Mouse (Mus musculus): ENCODE data around the gene Tshz2. TPM values are rescaled to one million over a fixed set of nuclear protein-coding genes. Genes with fewer than 3 reads are reported as not detected.
"Not testable (repeated sequence)": the region's sequence is repeated elsewhere in the genome, so short reads cannot be mapped to it uniquely, and the experiment has no call there.

Tshz2 gene
- total RNA-seq (2017): not detected in 2 replicates

DNA sequence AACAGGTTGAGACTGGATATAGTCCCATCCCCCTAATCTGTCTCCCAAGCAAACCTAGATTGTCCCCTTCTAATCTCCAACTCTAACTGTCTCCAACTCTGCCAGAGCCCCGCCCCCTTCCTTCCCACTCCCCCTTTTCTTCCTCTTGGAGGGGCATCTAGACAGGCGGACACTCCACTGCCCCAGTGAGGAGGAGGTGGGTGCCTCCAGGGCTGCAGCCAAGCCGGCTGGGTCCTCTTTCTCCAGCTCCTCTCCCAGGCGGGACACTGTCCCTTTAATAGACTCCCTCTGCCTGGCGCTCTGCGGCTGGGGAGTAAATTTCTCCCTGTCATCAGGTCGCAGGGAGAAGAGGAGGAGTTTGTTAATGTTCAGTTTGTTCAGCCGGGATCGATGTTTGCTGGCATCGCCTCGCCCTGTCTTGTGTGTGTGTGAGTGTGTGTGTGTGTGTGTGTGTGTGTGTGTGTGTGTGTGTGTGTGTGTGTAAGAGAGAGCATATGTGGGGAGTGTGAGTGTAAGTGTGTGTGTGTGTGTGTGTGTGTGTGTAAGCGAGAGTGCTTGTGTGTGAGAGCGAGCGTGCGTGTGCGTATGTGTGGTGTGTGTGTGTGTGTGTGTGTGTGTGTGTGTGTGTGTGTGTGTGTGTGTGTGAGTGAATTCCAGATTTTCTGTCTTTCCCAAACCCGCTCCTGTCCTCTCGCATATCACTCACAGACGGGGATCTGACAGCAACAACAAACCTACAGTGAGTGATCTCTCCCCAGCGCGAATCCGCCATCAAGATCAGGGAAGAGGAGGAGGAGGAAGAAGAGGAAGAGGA, at the start of gene Tshz2:
Tshz2 (plus strand) TSS at position 676 of the 814 bp plus-strand sequence.
- peak; percentile 57 to 59 for ATAC-seq (replicated peaks in 1 of 2; ENCODE audit: insufficient read depth in 1 of 2, low FRiP score in 2 of 2, low TSS enrichment in 1 of 2, low read depth in 1 of 2, poor library complexity in 2 of 2, severe bottlenecking in 2 of 2)

DNA sequence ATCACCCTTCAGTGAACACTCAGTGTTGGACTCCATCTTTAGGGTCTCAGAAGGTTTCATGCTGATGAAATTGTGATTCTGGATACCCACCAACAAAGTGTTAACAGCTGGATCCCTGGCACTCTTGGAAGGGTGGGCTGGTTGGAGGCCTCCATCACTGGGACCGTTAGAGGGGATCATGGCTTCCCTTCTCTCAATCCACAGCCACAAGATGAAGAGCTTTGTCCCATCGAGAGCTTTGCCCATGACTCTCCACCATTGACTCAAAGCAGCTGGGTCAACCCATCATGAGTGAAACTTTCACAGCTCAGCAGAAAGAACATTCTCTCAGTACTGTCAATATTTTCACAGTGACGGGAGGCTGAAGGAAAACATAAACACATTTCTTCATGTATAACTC, 49.3 kb upstream of the Tshz2 start:
- no peak for ATAC-seq (replicated peaks in 1 of 2; ENCODE audit: insufficient read depth in 1 of 2, low FRiP score in 2 of 2, low TSS enrichment in 1 of 2, low read depth in 1 of 2, poor library complexity in 2 of 2, severe bottlenecking in 2 of 2)

DNA sequence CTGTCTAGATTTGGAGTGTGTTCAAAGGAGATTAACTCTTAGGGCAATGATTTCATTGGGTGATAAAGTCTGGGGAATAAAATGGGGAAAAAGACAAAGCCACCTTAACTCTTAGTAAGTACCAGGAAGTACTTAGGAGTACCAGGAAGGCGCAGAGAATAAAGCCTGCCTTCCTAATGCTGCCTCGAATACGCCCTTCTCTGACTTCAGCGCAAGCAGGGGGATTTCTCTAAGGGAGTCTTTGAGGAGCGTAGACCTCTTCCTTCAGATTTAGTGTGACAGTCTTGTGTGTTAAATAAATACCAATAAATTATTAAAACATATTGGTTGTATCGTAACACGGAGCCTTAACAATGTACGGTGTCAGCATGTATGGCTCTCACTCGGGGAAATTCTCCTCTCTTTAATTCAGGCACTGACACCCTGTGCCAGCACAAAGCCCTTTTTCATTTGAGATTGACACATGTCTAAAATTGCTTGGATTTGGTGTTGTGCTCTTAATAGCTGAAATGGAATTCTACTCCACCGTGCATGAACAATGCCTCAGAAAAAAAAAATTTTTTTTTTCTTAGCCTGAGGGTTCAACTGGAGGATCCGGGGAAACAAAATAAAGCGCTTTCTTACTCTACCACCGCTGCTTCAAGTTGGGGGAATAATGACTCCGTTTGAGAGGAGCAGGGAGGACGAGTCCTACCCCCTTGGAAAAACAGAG, 47.9 kb upstream of the Tshz2 start:
- ATAC-seq (replicated peaks in 1 of 2; ENCODE audit: insufficient read depth in 1 of 2, low FRiP score in 2 of 2, low TSS enrichment in 1 of 2, low read depth in 1 of 2, poor library complexity in 2 of 2, severe bottlenecking in 2 of 2): no peak

DNA sequence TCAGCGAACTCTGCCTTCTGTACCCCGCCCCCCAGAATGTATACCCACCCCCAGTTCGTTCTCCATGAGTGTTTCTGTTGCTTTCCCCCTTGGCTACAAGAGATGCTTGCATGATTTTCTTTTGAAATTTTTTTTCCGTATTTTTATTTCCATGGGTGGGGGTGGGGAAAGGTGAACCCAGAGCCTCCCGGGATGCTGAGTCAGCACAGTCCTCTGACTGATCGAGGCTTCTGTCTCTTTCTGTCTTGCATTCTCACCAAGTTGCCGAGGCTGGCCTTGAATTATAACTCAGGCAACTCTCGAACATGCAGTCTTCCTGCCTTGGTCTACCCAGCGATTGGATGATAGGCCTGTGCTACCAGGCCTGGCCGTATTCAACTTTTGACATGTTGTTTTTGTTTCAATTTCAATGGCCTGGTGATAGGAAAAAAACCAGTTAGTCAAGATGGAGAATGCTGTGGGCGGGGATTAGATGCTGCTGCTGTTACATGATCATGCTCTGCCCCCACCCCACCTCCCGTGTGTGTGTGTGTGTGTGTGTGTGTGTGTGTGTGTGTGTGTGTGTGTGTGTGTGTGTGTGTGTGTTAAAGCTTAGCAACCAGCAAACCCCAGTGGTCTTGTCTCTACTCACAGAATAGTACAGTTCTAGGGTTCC, 47.1 kb upstream of the Tshz2 start:
- no peak for ATAC-seq (replicated peaks in 1 of 2; ENCODE audit: insufficient read depth in 1 of 2, low FRiP score in 2 of 2, low TSS enrichment in 1 of 2, low read depth in 1 of 2, poor library complexity in 2 of 2, severe bottlenecking in 2 of 2)

DNA sequence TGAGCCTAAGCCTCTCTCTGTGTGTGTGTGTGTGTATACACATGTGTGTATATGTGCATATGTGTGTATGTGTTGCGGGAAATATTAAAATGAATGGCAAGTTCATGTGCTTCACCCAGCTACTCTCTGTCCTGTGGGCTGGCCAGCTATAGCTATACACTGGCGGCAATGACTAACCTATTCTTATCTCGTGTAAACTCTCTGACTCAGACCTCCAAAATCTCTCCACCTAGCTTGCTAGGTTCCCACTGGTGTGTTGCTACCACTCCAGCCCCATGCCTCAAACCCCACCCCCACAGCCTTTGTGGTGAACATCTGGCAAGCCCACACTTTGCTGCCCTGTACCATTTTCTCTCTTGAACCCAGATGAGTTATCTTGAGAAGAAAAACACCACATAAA, 46.1 kb upstream of the Tshz2 start:
- ATAC-seq (replicated peaks in 1 of 2; ENCODE audit: insufficient read depth in 1 of 2, low FRiP score in 2 of 2, low TSS enrichment in 1 of 2, low read depth in 1 of 2, poor library complexity in 2 of 2, severe bottlenecking in 2 of 2): no peak

DNA sequence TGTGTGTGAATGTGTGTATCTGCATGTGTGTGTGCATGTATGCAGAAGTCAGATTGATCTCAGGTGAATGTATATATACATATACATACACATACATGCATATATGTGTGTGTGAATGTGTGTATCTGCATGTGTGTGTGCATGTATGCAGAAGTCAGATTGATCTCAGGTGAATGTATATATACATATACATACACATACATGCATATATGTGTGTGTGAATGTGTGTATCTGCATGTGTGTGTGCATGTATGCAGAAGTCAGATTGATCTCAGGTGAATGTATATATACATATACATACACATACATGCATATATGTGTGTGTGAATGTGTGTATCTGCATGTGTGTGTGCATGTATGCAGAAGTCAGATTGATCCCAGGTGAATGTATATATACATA, 45.2 kb upstream of the Tshz2 start, which contains the start of gene Gm11011:
Gm11011 (minus strand) TSS at position 101 of the 400 bp plus-strand sequence.
- not testable (repeated sequence) for ATAC-seq (replicated peaks in 1 of 2; ENCODE audit: insufficient read depth in 1 of 2, low FRiP score in 2 of 2, low TSS enrichment in 1 of 2, low read depth in 1 of 2, poor library complexity in 2 of 2, severe bottlenecking in 2 of 2)

DNA sequence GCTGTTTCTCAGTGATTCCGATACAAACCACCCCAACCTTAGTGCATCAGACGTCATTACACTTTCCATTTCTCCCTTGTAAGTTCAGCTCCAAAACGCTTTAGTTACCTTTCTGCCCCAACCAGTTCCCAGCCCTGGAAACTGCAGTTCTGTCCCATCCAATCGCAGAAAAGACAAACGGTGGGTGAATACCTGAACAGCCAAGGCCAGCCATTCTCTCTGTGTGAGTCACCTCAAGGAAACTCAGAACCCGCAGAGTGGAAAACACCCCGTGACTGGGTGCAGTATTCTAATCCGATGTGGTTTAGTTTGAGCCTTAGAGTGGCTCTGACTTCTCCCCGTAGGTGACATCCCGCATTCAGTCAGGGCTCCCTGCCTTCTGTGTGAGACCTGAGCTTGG, 43.1 kb upstream of the Tshz2 start:
- ATAC-seq (replicated peaks in 1 of 2; ENCODE audit: insufficient read depth in 1 of 2, low FRiP score in 2 of 2, low TSS enrichment in 1 of 2, low read depth in 1 of 2, poor library complexity in 2 of 2, severe bottlenecking in 2 of 2): no peak

DNA sequence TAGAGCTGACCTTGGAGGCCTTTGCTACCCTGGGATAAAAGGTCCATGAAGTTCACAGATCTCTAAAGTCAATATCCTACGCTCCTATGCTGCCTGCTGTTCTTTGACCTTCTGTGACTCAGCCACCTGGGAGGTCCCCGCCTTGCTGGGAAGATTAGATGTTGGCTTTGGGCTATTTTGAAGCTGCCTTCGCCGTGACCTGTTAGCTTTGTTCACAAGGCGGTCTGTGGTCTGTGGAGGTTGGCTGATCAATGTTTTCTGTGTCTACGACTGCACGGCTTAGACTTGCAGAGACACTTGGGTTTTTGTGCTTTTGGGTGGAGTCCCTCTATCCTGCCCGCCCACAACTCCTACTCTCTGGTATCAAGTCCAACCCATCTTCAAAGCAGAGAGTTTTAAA, 42.4 kb upstream of the Tshz2 start:
- no peak for ATAC-seq (replicated peaks in 1 of 2; ENCODE audit: insufficient read depth in 1 of 2, low FRiP score in 2 of 2, low TSS enrichment in 1 of 2, low read depth in 1 of 2, poor library complexity in 2 of 2, severe bottlenecking in 2 of 2)

DNA sequence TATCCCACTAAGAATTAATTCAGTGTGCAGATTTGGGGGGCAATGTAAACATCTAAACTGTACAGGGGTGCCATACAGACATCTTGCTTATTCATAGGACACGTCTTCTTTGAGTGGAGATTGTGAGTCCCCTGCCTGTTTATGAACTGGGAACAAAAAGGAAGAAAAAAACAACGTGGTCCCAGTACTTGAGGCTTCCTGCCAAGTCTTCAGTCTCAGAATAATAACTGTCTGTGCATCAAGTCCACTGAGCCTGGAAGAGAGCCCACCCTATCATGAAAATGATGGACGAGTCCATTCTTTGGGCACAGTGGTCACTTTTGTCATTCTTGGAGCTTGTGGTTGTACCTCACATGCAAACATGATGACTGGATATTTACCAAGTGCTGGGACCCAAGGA, 39.1 kb upstream of the Tshz2 start:
- no peak for ATAC-seq (replicated peaks in 1 of 2; ENCODE audit: insufficient read depth in 1 of 2, low FRiP score in 2 of 2, low TSS enrichment in 1 of 2, low read depth in 1 of 2, poor library complexity in 2 of 2, severe bottlenecking in 2 of 2)

DNA sequence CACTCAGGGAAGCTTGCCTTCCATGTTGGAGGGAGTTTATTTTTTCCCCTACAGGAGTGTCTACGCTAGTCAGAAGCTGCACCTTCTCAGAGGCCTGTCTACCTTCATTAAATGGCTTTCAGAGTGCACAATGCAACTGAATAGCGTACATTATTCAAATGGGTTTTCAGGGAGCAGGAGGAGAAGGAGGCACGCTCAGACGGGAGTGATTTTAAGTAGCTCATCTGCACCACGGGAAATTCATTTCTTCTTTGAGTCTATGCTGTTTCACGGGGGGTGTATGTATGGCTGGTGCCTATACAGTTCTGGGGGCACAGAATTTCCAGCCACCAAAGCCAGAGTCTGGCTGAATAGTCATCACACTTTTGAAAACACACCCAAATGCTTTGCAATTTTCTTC, 35.5 kb upstream of the Tshz2 start:
- no peak for ATAC-seq (replicated peaks in 1 of 2; ENCODE audit: insufficient read depth in 1 of 2, low FRiP score in 2 of 2, low TSS enrichment in 1 of 2, low read depth in 1 of 2, poor library complexity in 2 of 2, severe bottlenecking in 2 of 2)

DNA sequence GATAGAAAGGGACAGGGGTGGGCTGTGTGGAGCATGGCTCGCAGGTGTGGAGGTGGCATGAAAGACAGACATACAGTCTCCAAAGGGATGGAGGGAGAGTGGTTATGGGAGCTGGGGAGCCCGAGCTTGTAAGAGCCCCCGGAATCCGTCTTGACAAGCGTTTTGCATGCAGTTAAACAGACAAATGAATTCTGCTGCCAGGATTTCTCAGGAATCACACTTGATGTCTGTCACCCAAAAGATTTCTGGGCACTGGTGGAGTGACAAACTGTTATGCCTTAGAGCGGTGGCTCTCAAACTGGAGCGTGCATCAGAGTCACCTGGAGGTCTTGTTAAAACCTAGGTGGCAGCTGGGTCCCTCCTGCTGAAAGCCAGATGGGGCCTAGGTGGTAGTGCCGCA, 34.8 kb upstream of the Tshz2 start:
- ATAC-seq (replicated peaks in 1 of 2; ENCODE audit: insufficient read depth in 1 of 2, low FRiP score in 2 of 2, low TSS enrichment in 1 of 2, low read depth in 1 of 2, poor library complexity in 2 of 2, severe bottlenecking in 2 of 2): no peak

DNA sequence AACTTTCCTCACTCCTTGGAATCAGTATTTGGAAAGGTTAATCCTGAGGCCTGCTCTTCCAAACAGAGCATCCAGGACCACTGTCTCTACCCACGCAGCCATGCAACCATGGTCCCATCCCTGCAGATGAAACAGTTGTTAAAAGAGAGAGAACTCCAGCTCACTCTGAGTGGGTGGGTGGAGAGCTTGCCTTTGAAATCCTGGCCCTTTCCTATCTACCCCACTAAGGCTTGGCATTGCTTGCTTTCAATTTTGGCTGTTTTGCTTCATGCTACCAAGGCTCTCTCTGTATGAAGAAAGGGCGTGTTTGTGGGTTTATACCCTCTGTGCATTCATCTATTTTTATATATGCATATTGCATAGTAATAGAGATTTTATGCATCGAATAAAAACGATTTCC, 33.2 kb upstream of the Tshz2 start:
- ATAC-seq (replicated peaks in 1 of 2; ENCODE audit: insufficient read depth in 1 of 2, low FRiP score in 2 of 2, low TSS enrichment in 1 of 2, low read depth in 1 of 2, poor library complexity in 2 of 2, severe bottlenecking in 2 of 2): no peak

DNA sequence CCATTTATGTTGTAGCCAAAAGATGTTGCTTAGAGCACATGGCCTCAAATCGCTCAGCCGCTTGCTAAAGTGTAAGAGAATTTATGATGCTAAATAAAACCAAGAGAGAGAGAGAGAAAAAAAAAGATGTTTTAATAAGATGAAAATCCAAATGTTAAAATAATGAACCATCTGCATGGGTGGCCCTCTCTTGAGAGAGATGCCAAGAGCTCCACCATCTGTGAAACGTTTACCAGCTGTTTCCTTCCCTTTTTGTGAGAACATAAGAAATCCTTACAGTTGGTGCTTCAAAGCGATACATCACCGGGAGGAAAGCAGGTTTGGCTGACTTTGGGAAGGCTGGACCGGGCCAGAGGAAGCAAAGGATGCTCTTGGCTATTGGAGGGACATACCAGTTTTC, 32.6 kb upstream of the Tshz2 start:
- peak; percentile 69 to 76 for ATAC-seq (replicated peaks in 1 of 2; ENCODE audit: insufficient read depth in 1 of 2, low FRiP score in 2 of 2, low TSS enrichment in 1 of 2, low read depth in 1 of 2, poor library complexity in 2 of 2, severe bottlenecking in 2 of 2)

DNA sequence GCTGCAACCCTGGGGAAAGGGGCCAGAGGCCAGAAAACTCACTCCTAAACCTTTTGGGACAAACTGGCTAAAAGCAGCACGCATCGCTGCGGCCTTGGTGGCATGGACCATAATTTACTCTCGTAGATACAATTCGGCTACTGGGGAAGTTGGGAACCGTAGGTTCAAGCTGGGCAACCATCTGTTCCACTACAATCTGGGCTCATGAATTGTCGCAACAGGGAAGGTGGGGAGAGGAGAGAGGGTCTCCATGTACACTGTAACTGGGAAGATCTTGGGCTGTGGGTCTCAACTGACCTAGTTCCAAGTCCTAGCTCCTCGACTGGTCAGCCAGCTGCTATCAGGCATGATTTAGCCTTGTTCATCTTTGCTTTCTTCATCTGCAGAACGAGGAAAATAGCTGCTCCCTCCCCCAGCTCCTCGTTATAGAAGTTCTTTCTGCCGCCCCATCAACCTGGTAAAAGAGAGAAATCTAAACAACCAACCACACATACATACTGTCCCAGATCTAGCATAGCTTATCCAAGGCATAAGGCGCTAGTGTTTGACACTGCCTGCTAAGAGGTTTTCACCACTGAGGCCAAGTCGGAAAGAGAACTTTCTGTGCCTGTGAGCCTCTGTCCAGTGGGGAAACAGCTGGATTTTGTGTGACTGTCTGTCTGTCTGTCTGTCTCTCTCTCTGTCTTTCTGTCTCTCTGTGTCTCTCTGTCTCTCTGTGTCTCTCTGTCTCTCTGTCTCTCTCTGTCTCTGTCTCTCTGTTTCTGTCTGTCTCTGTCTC, 25.7 kb upstream of the Tshz2 start:
- ATAC-seq (replicated peaks in 1 of 2; ENCODE audit: insufficient read depth in 1 of 2, low FRiP score in 2 of 2, low TSS enrichment in 1 of 2, low read depth in 1 of 2, poor library complexity in 2 of 2, severe bottlenecking in 2 of 2): no peak

DNA sequence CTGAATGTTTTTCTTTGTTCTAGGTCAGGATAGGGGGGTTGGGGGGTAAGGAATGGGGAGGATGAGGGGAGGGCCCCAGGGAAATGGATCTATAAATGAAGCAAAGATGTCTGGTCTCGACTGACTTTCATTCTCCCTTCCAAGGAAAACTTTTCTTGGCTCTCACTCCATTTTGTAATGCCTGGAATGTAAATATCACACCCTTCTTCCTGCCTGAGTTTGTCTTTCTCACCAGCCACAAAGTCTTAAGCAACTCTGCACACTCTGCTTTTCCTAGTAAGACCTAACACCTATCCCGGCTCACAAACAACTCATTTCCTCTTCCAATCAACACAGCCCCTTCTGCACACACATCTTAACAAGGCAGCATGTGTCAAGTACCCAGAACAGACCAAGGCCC, 25.0 kb upstream of the Tshz2 start:
- ATAC-seq (replicated peaks in 1 of 2; ENCODE audit: insufficient read depth in 1 of 2, low FRiP score in 2 of 2, low TSS enrichment in 1 of 2, low read depth in 1 of 2, poor library complexity in 2 of 2, severe bottlenecking in 2 of 2): no peak

DNA sequence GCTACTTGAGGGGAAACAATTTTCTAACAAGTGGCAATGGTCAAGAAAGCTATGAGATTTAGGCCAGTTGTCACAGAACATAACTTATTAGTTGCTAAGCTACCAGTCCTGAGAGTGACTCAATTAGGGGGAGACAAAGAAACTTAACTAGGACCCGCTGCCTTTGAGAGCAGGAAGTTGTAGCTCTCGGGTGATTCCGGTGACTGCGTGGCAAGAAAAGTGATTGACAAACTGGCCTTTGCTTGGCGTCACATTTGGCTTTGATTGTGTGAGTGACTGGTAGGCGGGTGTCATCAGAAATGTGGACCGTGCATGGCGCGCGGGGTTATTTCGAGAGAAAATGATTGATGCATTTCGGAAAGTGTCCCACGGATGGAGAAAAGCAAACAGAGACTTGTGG, 22.9 kb upstream of the Tshz2 start:
- ATAC-seq (replicated peaks in 1 of 2; ENCODE audit: insufficient read depth in 1 of 2, low FRiP score in 2 of 2, low TSS enrichment in 1 of 2, low read depth in 1 of 2, poor library complexity in 2 of 2, severe bottlenecking in 2 of 2): peak; percentile 39 to 41

DNA sequence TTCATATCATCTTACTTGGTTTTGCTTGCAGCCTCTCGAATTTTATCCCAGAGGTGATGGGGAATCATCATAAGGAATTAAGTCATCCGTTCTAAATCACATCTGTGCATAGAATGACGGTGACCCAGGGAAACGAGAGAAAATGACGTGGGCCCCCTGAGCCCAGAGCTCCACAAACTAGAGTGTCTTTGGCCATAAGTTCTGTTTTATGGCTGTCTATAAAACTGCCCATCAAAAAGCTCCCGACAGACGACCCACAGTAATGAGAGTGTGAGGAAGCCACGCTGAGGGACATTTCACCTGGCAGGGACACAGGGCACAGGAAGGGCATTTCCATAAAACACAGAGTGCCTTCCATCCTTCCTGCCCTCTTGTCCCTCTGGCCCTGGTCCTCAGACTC, 21.9 kb upstream of the Tshz2 start:
- no peak for ATAC-seq (replicated peaks in 1 of 2; ENCODE audit: insufficient read depth in 1 of 2, low FRiP score in 2 of 2, low TSS enrichment in 1 of 2, low read depth in 1 of 2, poor library complexity in 2 of 2, severe bottlenecking in 2 of 2)

DNA sequence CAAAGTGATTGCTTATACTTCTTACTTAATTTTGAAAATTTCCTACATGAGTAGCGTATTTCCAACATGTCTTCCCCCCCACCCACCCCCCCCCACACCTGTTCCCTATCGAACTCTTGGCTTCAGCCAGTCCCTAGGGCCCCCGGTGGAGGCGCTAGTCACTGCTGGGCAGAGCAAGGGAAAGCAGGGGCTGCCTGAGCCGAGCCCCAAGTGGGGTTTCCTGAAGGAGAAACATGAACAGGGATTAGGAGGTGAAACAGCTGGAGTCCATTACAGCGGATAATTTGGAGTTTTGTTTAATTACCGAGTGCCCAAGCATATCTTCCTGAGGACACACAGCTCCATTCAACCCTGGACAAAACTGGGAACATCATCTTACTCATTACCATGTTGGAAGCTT, 21.3 kb upstream of the Tshz2 start:
- ATAC-seq (replicated peaks in 1 of 2; ENCODE audit: insufficient read depth in 1 of 2, low FRiP score in 2 of 2, low TSS enrichment in 1 of 2, low read depth in 1 of 2, poor library complexity in 2 of 2, severe bottlenecking in 2 of 2): no peak

All from hematopoietic stem cell, adult 5-6 weeks (primary cell).